Mouse (Mus musculus) Patski (cell line): ENCODE results near the gene Tmem245. TPM values are rescaled to one million over a fixed set of nuclear protein-coding genes. Genes with fewer than 3 reads are reported as not detected.

ENCODE experiments used
- ATAC-seq: fragments of 100-300 bp; one replicate; pipeline ENCODE4 v1.8.0; 2021
- CTCF ChIA-PET: fragments of 350-600 bp; sonication (Branson Sonifier 250); formaldehyde crosslinking; loops from one replicate; lab custom pipeline; 2022; ENCODE audit warnings: inconsistent platforms; lab: Charles Lee
- POLR2A ChIA-PET: fragments of 350-600 bp; sonication (Branson Sonifier 250); formaldehyde crosslinking; loops from one replicate; lab custom pipeline; 2022; ENCODE audit warnings: antibody characterized with exemption, inconsistent platforms; lab: Charles Lee
- DNase-seq: peaks from one replicate; pipeline ENCODE4 v3.0.0-alpha.2; 2011; ENCODE audit warnings: low read depth, low spot score
- H3K27me3 ChIP-seq: fragments of 371-371 bp; one replicate; pipeline ENCODE4 v1.5.1; 2021
- CTCF ChIP-seq: fragments of 100-300 bp; IDR thresholded peaks from one replicate; pipeline ENCODE4 v1.5.1; 2021
- in situ Hi-C: fragments of 300-500 bp; cut with MboI; formaldehyde crosslinking; loops from 3 replicates; pipeline ENCODE4 v1.11.1; 2018; ENCODE audit warnings: low pct_unique_long_range_greater_than_20kb, mixed read lengths
- polyA plus RNA-seq: library from polyadenylated mRNA; unstranded; gene quantifications from one replicate; pipeline ENCODE4 v1.2.3, GENCODE M21; 2021

Tmem245 gene
- polyA plus RNA-seq, 1 experiment from 2014 or later, result 19.1 TPM

GRCm38 (mm10) chr4:56847400-56847799 lies 99.8 kb downstream of the Tmem245 start:
- POLR2A ChIA-PET, result no interaction called here
- in situ Hi-C loops, result no loop called here

GRCm38 (mm10) chr4:56845896-56846533 lies 101.2 kb downstream of the Tmem245 start:
- ATAC-seq, result no peak
- CTCF ChIA-PET, result interaction anchor here (1.0 kb wide), 1 partner anchor 17 kb away, joined by 3 read pairs; no protein-coding TSS in a partner anchor
- in situ Hi-C loops, result no loop called here
- H3K27me3 ChIP-seq, result no peaks in the 10 kb centered on the region
- no peak for DNase-seq
- POLR2A ChIA-PET, result no interaction called here
- TF ChIP-seq CTCF, result no peak

More at GRCm38 (mm10) chr4:56847400-56847799, 99.8 kb downstream of the Tmem245 start:
- H3K27me3 ChIP-seq, result no peaks in the 10 kb centered on the region
- CTCF ChIA-PET, result interaction anchor here (0.8 kb wide), 1 partner anchor 10 kb away, joined by 4 read pairs; no protein-coding TSS in a partner anchor
- no peak for TF ChIP-seq CTCF
- DNase-seq (no peak), ATAC-seq (no peak)

DNA sequence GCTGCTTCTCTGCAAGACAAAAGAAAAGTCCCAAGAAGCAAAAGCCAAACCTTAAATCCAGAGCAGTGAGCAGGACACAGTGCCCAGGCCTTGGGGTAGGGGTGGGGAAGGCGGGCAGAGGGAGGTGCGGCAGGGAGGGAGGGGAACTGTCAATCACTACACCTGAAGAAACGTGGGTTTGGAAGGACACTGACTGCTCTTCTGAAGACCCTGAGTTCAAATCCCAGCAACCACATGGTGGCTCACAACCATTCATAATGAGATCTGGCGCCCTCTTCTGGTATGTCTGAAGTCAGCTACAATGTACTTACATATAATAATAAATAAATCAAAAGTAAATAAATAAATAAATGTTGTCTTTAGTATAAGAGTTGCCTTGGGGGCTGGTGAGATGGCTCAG lies 102.3 kb downstream of the Tmem245 start:
- POLR2A ChIA-PET, result interaction anchor here (0.7 kb wide), 1 partner anchor 1735 kb away, joined by 3 read pairs; no protein-coding TSS in a partner anchor
- DNase-seq (no peak), ATAC-seq (no peak)
- in situ Hi-C loops, result no loop called here
- H3K27me3 ChIP-seq, result no peaks in the 10 kb centered on the region
- no peak for TF ChIP-seq CTCF
- CTCF ChIA-PET, result interaction anchor here (1.0 to 2.0 kb wide), 2 partner anchors 11 to 16 kb away, joined by 3 to 6 read pairs; no protein-coding TSS in a partner anchor

- no peaks in the 10 kb centered on the region for H3K27me3 ChIP-seq
- DNase-seq (no peak), ATAC-seq (no peak)
- peak; percentile 29 for TF ChIP-seq CTCF
- ChIA-PET CTCF (interaction anchor here (1.0 to 2.0 kb wide), 3 partner anchors 10 to 18 kb away, joined by 3 to 6 read pairs (median 4); no protein-coding TSS in a partner anchor), POLR2A (no interaction called here)
- in situ Hi-C loops, result no loop called here
Observed at GRCm38 (mm10) chr4:56843963-56844362, 103.3 kb downstream of the Tmem245 start.

GRCm38 (mm10) chr4:56842501-56842900 lies 104.7 kb downstream of the Tmem245 start:
- H3K27me3 ChIP-seq, result no peaks in the 10 kb centered on the region
- ChIA-PET CTCF (interaction anchor here (1.4 kb wide), 1 partner anchor 10 kb away, joined by 3 read pairs; no protein-coding TSS in a partner anchor), POLR2A (no interaction called here)
- ATAC-seq (no peak), DNase-seq (no peak)
- TF ChIP-seq CTCF, result no peak
- in situ Hi-C loops, result no loop called here

- TF ChIP-seq CTCF, result no peak
- no peaks in the 10 kb centered on the region for H3K27me3 ChIP-seq
- ChIA-PET POLR2A (no interaction called here), CTCF (no interaction called here)
- ATAC-seq, result no peak
- DNase-seq, result no peak
- in situ Hi-C loops, result no loop called here
Observed at GRCm38 (mm10) chr4:56840297-56840696, 106.9 kb downstream of the Tmem245 start.

- ATAC-seq (no peak), DNase-seq (no peak)
- no peak for TF ChIP-seq CTCF
- ChIA-PET CTCF (interaction anchor here (1.3 kb wide), 1 partner anchor 9 kb away, joined by 4 read pairs; no protein-coding TSS in a partner anchor), POLR2A (no interaction called here)
- H3K27me3 ChIP-seq, result no peaks in the 10 kb centered on the region
- in situ Hi-C loops, result no loop called here
Observed at GRCm38 (mm10) chr4:56837661-56838060, 109.6 kb downstream of the Tmem245 start.

GRCm38 (mm10) chr4:56831998-56832397 lies 115.2 kb downstream of the Tmem245 start:
- POLR2A ChIA-PET, result no interaction called here
- no peak for TF ChIP-seq CTCF

DNA sequence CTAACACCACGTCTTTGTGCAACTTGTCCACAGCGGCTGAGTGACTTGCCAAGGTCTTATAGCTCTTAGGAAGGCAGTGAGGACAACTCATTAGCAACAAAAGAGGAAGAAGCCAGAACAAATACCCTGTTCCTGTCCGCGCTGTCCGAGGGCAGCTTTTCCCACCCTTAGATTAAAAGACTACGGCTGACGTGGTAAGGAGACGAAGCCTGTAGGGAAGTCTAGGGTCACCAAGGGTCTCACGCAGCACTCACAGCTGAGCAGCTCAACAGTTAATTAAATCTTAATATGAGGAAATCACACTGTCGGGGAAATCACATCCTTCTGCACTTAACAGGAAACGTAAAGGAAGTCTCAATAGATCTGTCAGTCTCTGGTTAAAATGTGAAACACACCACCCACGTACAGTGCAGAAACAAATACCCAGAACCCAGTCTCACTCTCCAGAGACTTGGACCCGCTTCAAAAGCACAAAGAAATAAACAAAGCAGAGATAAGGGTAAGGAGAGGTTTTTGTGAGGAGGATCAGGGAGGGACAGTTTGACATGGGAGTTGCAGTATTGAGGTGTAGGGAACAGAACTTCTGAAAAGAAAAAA lies 116.1 kb downstream of the Tmem245 start:
- POLR2A ChIA-PET, result no interaction called here
- CTCF ChIA-PET, result interaction anchor here (0.9 kb wide), 1 partner anchor 11 kb away, joined by 4 read pairs; no protein-coding TSS in a partner anchor

More at GRCm38 (mm10) chr4:56831998-56832397, 115.2 kb downstream of the Tmem245 start:
- CTCF ChIA-PET, result no interaction called here
- H3K27me3 ChIP-seq, result no peaks in the 10 kb centered on the region
- no peak for ATAC-seq
- no peak for DNase-seq
- in situ Hi-C loops, result no loop called here

GRCm38 (mm10) chr4:56829511-56829921 lies 117.7 kb downstream of the Tmem245 start:
- POLR2A ChIA-PET, result interaction anchor here (0.9 kb wide), 1 partner anchor 25 kb away, joined by 3 read pairs; no protein-coding TSS in a partner anchor
- DNase-seq (peak; percentile 86), ATAC-seq (peak; percentile 85)
- TF ChIP-seq CTCF, result no peak
- no peaks in the 10 kb centered on the region for H3K27me3 ChIP-seq
- in situ Hi-C loops, result no loop called here
- CTCF ChIA-PET, result interaction anchor here (0.8 to 1.8 kb wide), 5 partner anchors 10 to 25 kb away, joined by 3 to 8 read pairs (median 3); no protein-coding TSS in a partner anchor

More for the DNA sequence above, 116.1 kb downstream of the Tmem245 start:
- in situ Hi-C loops, result no loop called here
- TF ChIP-seq CTCF, result no peak
- DNase-seq, result no peak
- no peaks in the 10 kb centered on the region for H3K27me3 ChIP-seq
- ATAC-seq, result no peak
